Mouse (Mus musculus) gastrocnemius, postnatal 36 days (tissue): Measurements from ENCODE around the gene Clip2. TPM values are rescaled to one million over a fixed set of nuclear protein-coding genes. Genes with fewer than 3 reads are reported as not detected.

ENCODE experiments used
- DNase-seq, 2 experiments: peaks; one replicate each; pipeline ENCODE4 v3.0.0; 2022
- intact Hi-C: fragments of 180-260 bp; cut with DNase I; formaldehyde crosslinking; loops from one replicate; pipeline ENCODE4 v1.15.1; 2025
- total RNA-seq, 2 experiments: library from RNA; stranded (reverse); gene quantifications; 2 replicates each; pipeline ENCODE4 v1.2.3; 2021

Gene Clip2
- total RNA-seq, 2 experiments from 2014 or later = 2.7 to 2.9 TPM

GRCm38 (mm10) chr5:134530830-134531229 is 21.4 kb downstream of the Clip2 start:
- intact Hi-C loops = no loop called here
- DNase-seq = peak; percentile 51 to 55

- intact Hi-C loops = no loop called here
- no peak for DNase-seq
Measured at GRCm38 (mm10) chr5:134528488-134528887, 23.7 kb downstream of the Clip2 start.

- intact Hi-C loops = no loop called here
- no peak for DNase-seq
Measured at GRCm38 (mm10) chr5:134525971-134526711, 26.1 kb downstream of the Clip2 start.

- intact Hi-C loops = no loop called here
- no peak for DNase-seq
Measured at GRCm38 (mm10) chr5:134523728-134524127, 28.5 kb downstream of the Clip2 start.

- no peak for DNase-seq
- intact Hi-C loops = no loop called here
Measured at GRCm38 (mm10) chr5:134522524-134522923, 29.7 kb downstream of the Clip2 start.

- intact Hi-C loops = no loop called here
- no peak for DNase-seq
Measured at GRCm38 (mm10) chr5:134521806-134522205, 30.4 kb downstream of the Clip2 start.

GRCm38 (mm10) chr5:134521131-134521530 is 31.1 kb downstream of the Clip2 start:
- no peak for DNase-seq
- intact Hi-C loops = no loop called here

GRCm38 (mm10) chr5:134520120-134520519 is 32.1 kb downstream of the Clip2 start:
- no peak for DNase-seq
- intact Hi-C loops = no loop called here

GRCm38 (mm10) chr5:134519471-134519870 is 32.8 kb downstream of the Clip2 start:
- DNase-seq = no peak
- intact Hi-C loops = no loop called here

GRCm38 (mm10) chr5:134512086-134512485 is 40.1 kb downstream of the Clip2 start:
- no peak for DNase-seq
- intact Hi-C loops = no loop called here

GRCm38 (mm10) chr5:134510266-134510665 is 42.0 kb downstream of the Clip2 start:
- intact Hi-C loops = no loop called here
- DNase-seq = no peak

- DNase-seq = no peak
- intact Hi-C loops = loop anchor here (2.0 kb wide), 1 partner anchor 72 kb away; the partner anchor contains the start of gene Rfc2
Measured at GRCm38 (mm10) chr5:134508965-134509364, 43.3 kb downstream of the Clip2 start.

- no peak for DNase-seq
- intact Hi-C loops = loop anchor here (2.0 kb wide), 3 partner anchors 43 to 111 kb away; partner anchors contain the start of gene Rfc2
Measured at GRCm38 (mm10) chr5:134507859-134508399, 44.3 kb downstream of the Clip2 start.

- intact Hi-C loops = loop anchor here (2.0 kb wide), 2 partner anchors 43 to 111 kb away; no protein-coding TSS in a partner anchor
- DNase-seq = peak; percentile 67 to 76
Measured at GRCm38 (mm10) chr5:134507307-134507706, 44.9 kb downstream of the Clip2 start.

GRCm38 (mm10) chr5:134505810-134506292 is 46.4 kb downstream of the Clip2 start:
- intact Hi-C loops = loop anchor here (2.0 kb wide), 2 partner anchors 45 to 113 kb away; no protein-coding TSS in a partner anchor
- no peak for DNase-seq

- DNase-seq = no peak
- intact Hi-C loops = no loop called here
Measured at GRCm38 (mm10) chr5:134502591-134502990, 49.6 kb downstream of the Clip2 start.

- intact Hi-C loops = no loop called here
- peak in 1 of 2 experiments; percentile 4 for DNase-seq
Measured at GRCm38 (mm10) chr5:134501453-134501852, 50.8 kb downstream of the Clip2 start.

GRCm38 (mm10) chr5:134500681-134501080 is 51.6 kb downstream of the Clip2 start:
- intact Hi-C loops = no loop called here
- DNase-seq = peak in 1 of 2 experiments; percentile 3

GRCm38 (mm10) chr5:134500062-134500461 is 52.2 kb downstream of the Clip2 start:
- intact Hi-C loops = no loop called here
- peak in 1 of 2 experiments; percentile 48 for DNase-seq

- DNase-seq = peak in 1 of 2 experiments; percentile 1
- intact Hi-C loops = no loop called here
Measured at GRCm38 (mm10) chr5:134497026-134497425, 55.2 kb downstream of the Clip2 start.

GRCm38 (mm10) chr5:134495796-134496195 is 56.4 kb downstream of the Clip2 start:
- DNase-seq = peak in 1 of 2 experiments; percentile 3
- intact Hi-C loops = no loop called here

- peak; percentile 88 for DNase-seq
- intact Hi-C loops = no loop called here
Measured at GRCm38 (mm10) chr5:134494142-134494541, 58.1 kb downstream of the Clip2 start.
